Mouse (Mus musculus): ENCODE results near the gene Hint1.
A peak's percentile ranks its signal among the peaks of the same experiment; 100 is the strongest.
"Not testable (repeated sequence)": the region's sequence is repeated elsewhere in the genome, so short reads cannot be mapped to it uniquely, and the experiment has no call there.

Gene Hint1

DNA sequence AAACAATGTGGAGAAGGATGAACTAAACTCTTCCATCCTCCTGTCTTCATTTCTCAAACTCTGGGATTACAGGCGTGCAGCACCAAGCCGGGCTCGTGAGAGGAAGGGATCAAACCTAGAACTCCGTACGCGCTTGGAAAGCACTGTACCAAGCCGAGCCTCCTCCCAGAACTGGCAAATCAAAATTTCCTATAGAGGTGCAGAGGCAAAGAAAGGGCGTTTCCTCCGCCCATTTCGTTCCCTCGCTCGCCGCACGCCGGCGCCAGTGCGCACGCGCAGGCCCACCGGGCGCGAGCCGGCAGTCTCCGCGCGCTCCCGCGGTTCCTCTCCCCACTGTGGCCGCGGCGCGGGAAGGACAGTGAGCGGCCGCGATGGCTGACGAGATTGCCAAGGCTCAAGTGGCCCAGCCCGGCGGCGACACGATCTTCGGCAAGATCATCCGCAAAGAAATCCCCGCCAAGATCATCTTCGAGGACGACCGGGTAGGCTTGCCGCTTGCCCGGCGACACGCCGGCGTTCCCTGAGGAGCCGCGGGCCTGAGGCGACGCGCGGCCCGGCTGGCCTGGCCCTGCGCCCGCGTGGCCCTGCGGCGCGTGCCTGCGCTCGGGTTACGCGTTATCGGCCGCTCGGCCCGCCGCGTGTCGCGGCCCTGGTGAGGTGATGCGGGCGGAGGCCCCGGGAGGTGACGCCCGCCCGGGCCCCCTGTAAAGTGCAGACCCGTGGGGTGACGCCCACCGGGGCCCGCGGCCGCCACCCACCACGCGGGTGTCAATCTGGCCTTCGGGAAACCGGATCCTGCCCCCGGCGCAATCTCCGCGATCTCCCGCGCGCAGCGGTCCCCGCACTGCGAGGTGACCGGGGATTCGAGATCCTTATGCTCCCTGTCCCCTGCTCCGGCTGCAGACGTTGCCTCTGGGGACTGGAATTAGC lies at the start of gene Hint1:
Gene Hint1, plus strand, starts transcription at position 265 of the 930 bp plus-strand sequence.
- DNase-seq (ENCODE audit: low read depth): peak; percentile 71

DNA sequence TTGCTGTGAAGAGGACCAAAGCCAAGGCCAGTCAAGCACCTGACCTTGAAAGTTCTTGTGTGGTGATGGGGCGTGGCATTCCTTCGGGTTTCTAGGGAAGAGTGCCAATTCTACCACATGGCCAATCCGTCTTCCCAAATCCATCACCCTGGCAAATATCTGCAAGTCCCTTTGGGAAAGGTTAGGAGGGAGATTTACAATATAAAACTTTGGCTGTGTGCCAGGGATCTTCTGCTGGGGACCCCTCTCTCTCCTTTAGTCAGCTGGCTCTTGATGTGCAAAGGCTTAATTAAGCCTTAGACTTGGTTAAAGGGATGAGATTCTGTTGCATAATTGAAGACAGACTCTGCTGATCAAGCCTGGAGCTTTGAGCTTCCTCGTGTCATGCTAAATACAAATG lies 48.7 kb upstream of the Hint1 start:
- DNase-seq (ENCODE audit: low read depth): no peak

DNA sequence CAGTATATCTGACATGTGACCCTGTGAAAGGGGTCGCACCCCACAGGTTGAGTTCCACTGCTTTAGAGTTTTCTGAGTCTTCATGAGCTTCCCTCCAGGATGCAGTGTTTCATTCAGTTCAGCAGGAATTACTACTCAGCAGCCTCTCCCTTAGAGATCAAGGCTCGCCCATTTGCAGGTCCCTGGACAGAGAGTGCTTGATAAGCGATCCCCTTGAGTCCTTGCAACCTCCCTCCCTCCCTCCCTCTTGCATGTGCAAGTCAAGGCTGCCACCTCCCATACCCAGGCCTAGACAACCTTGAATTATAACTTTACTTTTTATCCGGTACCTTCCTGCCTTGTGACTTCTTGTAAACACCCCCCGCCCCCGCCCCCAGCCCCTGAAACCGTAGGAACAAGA lies 46.7 kb upstream of the Hint1 start:
- no peak for DNase-seq (ENCODE audit: low read depth)

DNA sequence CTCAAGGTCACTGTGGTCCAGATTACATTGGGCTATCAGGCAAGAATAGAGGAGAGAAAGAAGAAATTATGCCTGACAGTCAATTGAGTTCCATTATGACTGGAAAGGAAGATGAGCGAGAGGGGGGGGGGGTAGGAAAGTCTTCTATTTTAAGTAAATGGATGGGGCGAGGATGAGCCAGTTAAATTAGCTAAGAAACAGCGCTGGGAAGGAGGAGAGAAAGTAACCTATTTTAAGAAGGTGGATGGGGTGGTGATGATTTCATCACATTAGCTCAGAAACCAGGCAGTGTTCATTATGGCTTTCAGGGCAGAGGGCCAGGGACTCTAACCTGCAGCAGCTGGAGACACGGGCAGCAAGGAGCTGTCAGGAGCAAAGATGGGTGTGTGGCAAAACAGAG lies 42.7 kb upstream of the Hint1 start:
- no peak for DNase-seq (ENCODE audit: low read depth)

DNA sequence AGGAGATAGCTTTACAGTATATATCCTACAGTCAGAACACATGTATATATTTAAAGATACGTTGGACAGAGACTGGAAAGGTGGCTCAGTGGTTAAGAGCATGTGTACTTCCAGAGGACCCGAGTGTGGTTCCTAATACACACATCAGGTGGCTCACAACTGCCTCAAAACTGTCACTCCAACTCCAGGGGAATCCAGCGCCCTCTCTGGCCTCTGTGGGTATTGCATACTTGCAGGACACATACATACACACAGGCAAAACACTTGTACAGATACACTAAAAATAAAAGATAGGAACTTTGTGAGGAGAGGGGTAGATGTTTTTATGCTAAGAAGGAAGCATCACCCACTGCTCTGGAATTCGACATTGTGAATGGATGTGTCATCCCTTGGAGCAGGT lies 40.4 kb upstream of the Hint1 start:
- DNase-seq (ENCODE audit: low read depth): no peak

DNA sequence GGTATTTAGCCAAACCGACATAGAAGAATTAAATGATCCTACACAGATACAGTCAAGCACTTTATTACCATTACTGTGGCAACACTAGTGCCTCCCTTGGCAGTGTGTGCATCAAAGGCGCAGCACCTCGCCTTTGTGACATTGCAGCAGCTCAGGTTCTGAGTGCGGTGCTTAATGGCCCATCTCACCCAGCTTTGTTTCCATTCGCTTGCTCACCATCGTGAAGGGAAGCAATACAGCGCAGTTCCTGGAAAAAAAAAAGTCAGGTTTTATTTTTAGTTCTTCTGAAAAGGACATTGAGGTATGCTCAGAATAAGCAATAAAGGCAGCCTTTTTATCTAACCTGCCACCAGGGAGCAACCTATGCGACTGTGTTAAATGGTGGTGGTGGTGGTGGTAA lies 39.4 kb upstream of the Hint1 start:
- no peak for DNase-seq (ENCODE audit: low read depth)

DNA sequence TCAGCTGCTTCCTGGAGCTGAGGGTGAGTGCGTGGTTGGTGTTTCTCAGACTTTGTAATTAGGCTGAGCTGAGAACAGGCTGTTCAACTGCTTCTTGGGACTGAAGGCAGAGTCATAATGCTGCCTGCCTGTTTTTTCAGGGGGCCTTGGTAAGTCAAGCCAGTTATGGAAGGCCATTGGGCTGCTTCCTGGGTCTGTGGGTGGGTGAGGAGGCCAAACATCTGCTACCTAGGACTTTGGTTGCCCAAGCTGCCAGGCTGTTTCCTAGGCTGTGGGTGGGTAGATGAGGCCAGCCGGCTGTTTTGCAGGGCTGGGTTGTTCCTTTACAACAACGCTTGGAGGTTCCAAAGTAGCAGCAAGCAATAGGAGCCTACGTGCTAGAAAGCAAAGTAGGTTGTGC lies 32.4 kb upstream of the Hint1 start:
- DNase-seq (ENCODE audit: low read depth): no peak

DNA sequence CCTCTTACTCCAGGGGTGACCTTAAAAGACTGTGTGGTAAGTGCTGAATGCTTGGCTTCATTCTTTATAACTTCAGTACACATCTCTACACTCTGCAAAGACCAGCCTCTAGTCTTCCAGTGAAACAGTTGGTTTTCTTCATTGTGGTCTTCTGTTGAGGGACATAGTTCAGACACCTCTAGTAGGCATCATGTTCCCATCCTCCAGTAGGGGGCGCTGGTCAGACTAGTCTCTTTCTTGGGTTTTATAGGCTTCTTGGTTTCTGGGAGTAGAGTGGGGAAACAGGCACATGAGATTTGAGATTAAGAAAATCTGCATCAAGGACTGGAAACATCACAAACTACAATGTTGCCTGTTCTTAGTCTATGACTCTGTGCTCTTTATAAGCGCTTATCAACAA lies 31.6 kb upstream of the Hint1 start:
- DNase-seq (ENCODE audit: low read depth): peak; percentile 34

DNA sequence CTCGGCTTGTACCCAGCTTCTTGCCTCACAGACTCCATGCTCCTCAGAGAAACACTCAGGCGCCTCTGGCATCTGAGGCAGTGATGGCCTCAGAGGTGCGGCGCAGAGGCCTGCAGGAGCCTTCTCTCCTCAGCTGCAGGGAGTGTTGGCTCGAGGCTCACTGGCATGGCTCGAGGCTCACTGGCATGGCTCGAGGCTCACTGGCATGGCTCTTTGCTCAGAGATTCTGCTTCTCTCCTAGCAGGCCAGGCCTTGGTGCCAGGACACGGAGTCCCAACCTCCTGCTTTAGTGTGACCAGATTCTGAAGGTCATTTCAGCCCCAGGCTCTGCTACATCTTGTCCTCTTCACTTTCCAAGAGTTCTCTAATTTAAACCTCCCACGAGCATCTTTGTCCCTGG lies 30.1 kb upstream of the Hint1 start:
- no peak for DNase-seq (ENCODE audit: low read depth)

DNA sequence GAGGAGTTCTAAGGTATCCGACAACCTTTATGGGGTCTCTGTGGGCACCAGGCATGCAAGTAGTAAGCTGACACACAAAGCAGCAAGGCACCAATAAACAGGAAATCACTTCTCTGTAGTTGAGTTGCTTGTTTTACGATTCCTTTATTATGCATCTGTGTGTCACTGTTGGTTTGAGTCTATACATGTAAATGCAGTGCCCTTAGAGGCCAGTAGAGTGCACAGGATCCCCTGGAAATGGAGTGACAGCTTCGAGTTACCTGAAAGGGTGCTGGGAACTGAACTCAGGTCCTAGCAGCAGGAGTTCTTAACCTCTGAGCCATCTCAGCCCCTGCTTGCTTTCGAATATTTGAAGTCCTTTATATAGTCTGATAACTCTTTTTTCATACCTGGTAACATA lies 26.5 kb upstream of the Hint1 start:
- no peak for DNase-seq (ENCODE audit: low read depth)

DNA sequence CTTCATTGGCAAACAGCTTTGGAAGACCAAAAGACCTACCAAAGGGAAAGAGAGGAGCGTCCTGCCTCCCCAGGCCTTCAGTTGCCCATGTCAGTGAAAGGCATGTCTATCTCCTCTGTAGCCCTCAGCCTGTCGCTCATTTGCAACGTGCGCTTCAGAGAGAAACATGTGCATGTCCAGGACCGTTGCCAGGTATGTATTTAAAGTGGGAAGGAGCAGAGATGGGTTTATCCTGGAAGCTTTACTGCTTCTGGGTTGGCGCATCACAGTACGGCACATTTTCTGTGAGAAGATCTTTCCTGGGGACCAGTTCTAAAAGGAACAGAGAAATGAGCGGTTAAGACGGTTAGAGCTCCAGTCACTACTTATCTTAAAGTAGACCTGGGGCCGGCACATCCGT lies 25.3 kb upstream of the Hint1 start:
- DNase-seq (ENCODE audit: low read depth): no peak

DNA sequence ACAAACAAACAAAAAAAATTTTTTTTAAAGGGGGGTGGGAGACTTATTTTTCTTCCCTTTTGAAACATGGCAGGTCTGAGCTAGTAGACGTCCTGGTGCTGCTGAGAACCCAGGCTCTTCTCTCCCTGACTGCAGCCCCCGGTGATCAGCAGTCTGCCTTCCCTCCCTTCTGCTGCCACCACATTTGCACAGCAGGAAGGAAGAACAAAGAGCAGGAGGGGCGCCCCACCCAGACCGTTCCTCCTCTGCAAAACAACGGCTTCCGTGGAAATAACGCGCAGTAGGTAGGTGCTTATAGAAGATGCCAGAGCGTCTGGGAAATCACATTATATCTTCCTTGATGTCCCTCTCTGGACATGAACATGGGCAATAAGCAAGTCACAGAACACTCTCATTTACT lies 21.8 kb upstream of the Hint1 start:
- DNase-seq (ENCODE audit: low read depth): no peak

DNA sequence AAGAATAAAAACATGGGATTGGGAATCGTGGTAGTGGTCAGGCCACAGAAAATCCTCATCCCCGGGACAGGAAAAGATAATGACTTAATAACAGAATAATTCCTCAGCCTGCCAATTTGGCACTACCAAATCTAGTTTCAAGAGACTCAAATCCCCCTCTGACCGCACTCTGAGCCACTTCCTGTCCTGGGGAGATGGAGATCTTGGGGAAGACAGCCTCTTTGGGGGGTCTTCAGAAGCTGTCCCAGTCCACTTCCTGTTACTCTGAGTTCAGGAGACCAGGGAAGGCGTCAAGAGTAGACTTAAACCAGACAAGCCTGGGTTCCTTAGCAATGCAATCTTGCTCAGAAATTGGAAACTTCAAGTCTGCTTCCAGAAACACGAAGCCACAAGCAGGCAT lies 21.2 kb upstream of the Hint1 start:
- no peak for DNase-seq (ENCODE audit: low read depth)

DNA sequence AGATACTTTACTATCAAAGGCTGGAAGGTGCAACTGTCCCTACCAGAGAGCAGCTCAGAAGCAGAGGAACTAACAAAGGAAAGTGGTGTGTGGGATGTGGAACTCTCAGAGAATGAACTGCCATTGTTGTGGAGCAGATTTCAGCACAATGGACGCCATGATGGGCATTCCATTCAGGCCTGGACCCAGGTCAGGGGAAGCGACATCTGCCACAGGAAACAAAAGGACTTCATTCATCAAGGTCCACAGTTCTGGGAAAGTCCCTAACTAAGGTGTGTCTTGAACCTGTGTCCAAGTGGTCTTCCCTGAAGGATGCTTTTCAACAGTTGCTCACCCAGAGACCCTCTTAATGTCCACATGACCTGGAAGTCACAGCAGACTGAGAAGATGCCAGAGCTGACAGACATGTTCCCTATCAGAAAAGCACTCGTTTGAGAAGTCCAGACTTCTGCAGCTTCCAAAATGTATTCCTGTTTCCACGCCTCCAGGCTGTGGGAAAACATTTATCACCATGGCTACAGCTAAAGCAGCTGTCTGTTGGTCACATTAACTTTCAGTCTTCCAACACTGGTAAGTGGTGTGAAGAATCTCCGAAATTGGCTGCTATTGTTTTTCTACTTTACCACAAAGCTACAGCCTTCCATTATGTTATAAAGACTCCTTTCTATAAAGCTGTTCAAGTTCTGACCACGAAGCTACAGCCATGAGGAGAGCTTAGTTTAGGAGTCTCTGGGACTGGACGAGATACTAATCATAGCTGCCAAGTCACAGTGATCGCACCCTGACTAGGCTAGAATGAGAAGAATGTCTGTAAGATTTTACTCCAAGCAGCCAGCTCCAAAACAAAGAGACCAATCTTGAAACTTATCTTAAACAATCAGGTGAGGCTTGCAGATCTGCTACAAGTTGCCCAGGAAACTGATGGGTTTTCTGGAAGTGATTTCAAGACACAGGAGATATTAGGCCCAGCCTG lies 20.4 kb upstream of the Hint1 start:
- no peak for DNase-seq (ENCODE audit: low read depth)

DNA sequence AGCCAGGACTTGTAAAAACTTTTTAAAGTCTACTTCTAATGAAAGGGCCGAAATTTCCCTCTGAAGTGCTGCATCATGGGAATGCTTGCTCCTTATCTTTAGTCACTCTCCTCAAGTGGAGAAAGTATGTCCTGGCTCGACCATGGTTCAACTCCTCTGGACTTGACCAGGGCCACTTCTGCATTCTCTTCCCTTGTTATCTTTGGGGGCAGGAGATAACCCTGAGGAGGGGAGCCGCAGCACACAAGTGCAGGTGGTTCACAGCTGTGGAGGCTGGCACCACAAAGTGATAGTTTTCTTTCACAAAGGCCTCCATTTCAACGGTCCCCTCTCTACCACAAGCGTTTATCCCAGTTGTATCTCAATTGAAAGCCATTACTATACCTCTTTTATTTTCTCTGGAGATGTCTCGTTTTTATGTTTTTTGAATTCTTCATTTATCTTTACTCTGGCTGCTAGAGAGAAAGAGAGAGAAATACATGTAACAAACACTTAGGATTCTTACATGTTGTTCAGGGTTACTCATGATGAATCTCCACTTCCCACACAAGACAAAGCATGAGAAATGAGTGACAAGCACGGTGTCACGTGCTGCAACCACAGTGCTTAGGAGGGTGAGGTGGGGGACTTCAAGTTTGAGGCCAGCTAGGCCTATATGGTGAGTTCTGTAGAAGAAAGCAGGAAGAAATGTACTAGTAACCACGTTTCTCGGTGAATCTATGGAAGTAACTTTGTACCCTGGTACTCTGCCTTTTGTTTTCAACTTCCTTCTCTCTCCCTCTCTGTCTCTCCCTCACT lies 16.0 kb upstream of the Hint1 start:
- no peak for DNase-seq (ENCODE audit: low read depth)

DNA sequence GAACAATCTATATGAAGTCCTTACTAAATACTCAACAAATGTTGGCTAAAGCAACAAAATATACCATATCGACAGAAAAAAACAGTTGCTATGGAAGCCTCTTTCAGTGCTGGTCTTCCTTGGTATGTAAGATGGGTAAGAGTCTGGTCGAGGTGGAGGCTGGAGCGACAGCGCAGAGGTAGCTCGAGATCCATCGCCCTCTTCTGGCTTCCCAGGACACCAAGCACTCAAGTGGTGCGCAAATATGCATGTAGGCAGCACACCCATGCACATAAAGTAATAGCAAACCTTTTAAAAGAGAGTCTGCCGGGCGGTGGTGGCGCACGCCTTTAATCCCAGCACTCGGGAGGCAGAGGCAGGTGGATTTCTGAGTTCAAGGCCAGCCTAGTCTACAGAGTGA lies 14.5 kb upstream of the Hint1 start:
- no peak for DNase-seq (ENCODE audit: low read depth)

DNA sequence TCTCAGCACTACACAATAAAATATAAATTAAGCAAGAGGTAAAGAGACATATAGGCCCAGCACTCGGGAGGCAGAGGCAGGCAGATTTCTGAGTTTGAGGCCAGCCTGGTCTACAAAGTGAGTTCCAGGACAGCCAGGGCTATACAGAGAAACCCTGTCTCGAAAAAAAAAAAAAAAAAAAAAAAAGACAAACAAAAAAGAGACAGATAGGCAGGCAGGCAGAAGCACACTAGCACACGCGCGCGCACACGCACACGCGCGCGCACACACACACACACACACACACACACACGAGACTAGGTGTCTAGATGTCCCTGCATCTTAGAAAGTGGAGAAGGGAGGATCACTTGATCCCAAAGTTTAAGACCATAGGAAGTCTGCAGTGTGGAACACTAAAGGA lies 7.3 kb upstream of the Hint1 start:
- DNase-seq (ENCODE audit: low read depth): not testable (repeated sequence)

DNA sequence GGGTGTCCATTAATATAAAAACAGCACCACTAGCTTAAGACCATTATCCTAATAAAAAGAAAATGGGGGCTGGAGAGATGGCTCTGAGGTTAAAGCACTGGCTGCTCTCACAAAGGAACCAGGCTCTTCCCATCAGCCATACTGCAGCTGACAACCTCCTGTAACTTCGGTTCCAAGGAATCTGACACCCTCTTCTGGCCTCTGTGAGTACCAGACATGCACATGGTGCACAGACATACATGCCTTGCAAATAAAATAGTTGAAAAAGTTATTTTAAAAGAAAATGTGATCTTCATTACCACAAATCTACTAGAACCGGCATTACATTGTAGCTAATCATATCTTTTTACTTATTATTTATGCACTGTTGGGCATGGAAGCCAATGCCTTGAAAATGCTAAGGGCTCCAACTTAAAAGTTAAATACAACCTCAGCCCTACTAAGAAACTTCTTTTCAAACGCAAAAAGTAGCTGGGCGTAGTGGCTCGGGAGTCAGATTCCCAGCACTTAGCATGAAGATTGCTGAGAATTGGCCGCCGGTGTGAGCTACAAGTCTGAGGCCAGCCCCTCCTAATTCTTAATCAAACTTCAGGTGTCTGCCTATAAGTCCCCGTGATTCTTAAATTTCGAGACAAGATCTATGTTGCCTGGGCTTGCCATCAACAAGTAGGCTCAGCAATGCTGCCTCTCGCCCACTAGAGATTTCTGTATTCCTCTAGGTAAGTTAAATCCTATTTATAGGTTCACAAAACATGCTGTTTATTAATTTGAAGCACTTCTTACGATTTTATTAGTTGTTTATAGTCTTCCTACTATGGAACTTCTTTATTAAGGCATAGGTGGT lies 6.6 kb upstream of the Hint1 start:
- no peak for DNase-seq (ENCODE audit: low read depth)

DNA sequence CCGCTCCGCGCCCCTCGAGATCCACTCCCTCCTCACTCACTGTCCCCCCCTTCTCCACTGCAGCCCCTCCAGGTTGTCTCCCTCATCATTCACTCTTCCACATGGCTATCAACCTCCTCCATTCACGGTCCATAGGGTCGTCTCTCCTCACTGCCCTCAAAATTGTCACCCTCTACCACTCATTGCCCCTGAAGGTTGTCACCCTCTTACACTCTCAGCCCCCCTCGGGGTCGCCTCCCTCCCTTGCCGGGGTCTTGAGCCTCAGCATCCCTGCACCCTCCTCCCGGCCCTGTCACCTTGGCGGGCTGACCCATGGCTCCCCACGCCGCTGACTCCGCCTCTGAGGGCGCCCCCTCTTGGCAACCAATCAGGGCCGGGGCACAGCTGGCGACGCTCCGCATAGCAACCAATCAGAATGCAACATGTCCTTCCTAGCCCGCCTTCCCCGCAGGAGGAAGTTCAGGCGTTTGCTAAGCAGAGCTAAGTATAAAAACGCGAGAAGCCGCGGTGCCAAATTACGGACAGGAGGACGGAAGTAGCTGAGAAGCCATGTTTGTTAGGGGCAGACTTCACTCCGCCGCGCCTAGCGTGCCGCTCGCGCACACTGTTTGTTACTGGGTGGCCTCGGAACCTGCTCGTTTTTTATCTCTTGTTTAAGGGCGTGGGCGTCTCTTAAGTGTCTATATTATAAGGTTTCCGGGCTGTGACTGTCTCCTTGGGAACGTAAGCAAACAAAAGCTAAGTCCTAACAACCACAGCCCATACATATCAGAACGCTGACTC lies 5.7 kb upstream of the Hint1 start, which contains the start of gene Lyrm7:
Gene Lyrm7, minus strand, starts transcription at position 661 of the 783 bp plus-strand sequence.
- DNase-seq (ENCODE audit: low read depth): peak; percentile 98

Measured in c-Kit-positive CD71-positive TER-119-negative erythroid progenitor cells, embryonic 14.5 days (primary cell).